Mouse (Mus musculus) embryonic facial prominence, embryonic 10.5 days (tissue): Measurements from ENCODE around the gene Plekhg3. TPM values are rescaled to one million over a fixed set of nuclear protein-coding genes. Genes with fewer than 3 reads are reported as not detected.
A peak's percentile ranks its signal among the peaks of the same experiment; 100 is the strongest.

Experiments used
- DNase-seq: peaks from one replicate; pipeline ENCODE4 v3.0.0-alpha.2; 2017; ENCODE audit warnings: low spot score
- H3K27ac ChIP-seq: fragments of 300-500 bp; sonication (generic); replicated peaks from 2 replicates; pipeline ENCODE4 v1.5.1; 2016; ENCODE audit warnings: mild to moderate bottlenecking
- H3K27me3 ChIP-seq: fragments of 300-500 bp; sonication (generic); replicated peaks from 2 replicates; pipeline ENCODE4 v1.6.1; 2016; ENCODE audit warnings: low read depth, mild to moderate bottlenecking; ENCODE audit not compliant: poor library complexity, severe bottlenecking
- H3K36me3 ChIP-seq: fragments of 300-500 bp; sonication (generic); replicated peaks from 2 replicates; pipeline ENCODE4 v1.6.1; 2016; ENCODE audit warnings: mild to moderate bottlenecking, moderate library complexity
- H3K4me1 ChIP-seq: fragments of 300-500 bp; sonication (generic); 2 replicates; pipeline ENCODE4 v1.6.1; 2016
- H3K4me3 ChIP-seq: fragments of 300-500 bp; sonication (generic); 2 replicates; pipeline ENCODE4 v1.5.1; 2016; ENCODE audit warnings: mild to moderate bottlenecking, moderate library complexity
- H3K9me3 ChIP-seq: fragments of 300-500 bp; sonication (generic); 2 replicates; pipeline ENCODE4 v1.6.1; 2016; ENCODE audit warnings: mild to moderate bottlenecking
- WGBS: fragments of 180-500 bp; shearing (Covaris S2); methylation state at CpG from one replicate; pipeline ENCODE4 v1.1.7; 2016; 5-methylcytosine and 5-hydroxymethylcytosine counted together
- polyA plus RNA-seq: library from polyadenylated mRNA; unstranded; fragments of >200 nt; fragmentation: Nextera tagmentation; extraction: Ambion mirVana; gene quantifications from 2 replicates; pipeline ENCODE4 v1.2.1, GENCODE M21; 2016

Gene Plekhg3
- polyA plus RNA-seq, 1 experiment from 2014 or later: 3.9 TPM

- no peak overlapping the region for H3K4me3 ChIP-seq
- H3K4me1 ChIP-seq: peaks cover 20% of the 10 kb centered on the region
- 95% methylated on average over 1 of the region's 1 CpGs for WGBS
- H3K9me3 ChIP-seq: no peaks in the 10 kb centered on the region
- H3K36me3 ChIP-seq: peaks cover 34% of the 10 kb centered on the region
- no peak overlapping the region for H3K27ac ChIP-seq
- H3K27me3 ChIP-seq: no peaks in the 10 kb centered on the region
- DNase-seq: no peak
Measured at GRCm38 (mm10) chr12:76579806-76580205, 49.1 kb downstream of the Plekhg3 start.

- H3K9me3 ChIP-seq: no peaks in the 10 kb centered on the region
- no peaks in the 10 kb centered on the region for H3K27me3 ChIP-seq
- no peak for DNase-seq
- no peak overlapping the region for H3K27ac ChIP-seq
- no peak overlapping the region for H3K4me3 ChIP-seq
- 83% methylated on average over 3 of the region's 3 CpGs for WGBS
- H3K36me3 ChIP-seq: peaks cover 16% of the 10 kb centered on the region
- peaks cover 20% of the 10 kb centered on the region for H3K4me1 ChIP-seq
Measured at GRCm38 (mm10) chr12:76582139-76582538, 51.4 kb downstream of the Plekhg3 start.

DNA sequence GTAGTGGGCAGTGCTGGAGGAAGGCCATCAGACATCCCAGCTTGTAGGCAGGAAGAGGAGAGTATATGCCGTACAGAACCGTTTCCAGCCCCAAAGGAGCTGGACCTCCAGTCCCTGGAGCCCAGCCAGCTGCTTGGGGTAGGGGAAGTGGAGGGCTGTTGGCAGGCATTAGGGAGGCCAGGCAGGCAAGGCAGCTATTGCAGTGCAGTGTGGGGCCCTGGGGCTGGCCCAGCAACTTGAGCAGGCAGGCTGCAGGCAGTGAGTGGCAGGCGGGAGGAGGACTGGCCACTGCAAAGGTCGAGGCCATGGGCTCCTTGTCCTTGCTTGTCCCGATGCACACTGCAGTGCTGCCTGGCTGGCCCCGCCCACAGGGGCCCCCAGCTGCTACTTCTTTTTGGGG lies 52.1 kb downstream of the Plekhg3 start:
- Histone ChIP-seq H3K4me3 (no peak overlapping the region), H3K36me3 (peaks cover 9% of the 10 kb centered on the region), H3K4me1 (peaks cover 24% of the 10 kb centered on the region), H3K27me3 (no peaks in the 10 kb centered on the region), H3K27ac (peak overlapping the region; percentile 63), H3K9me3 (no peaks in the 10 kb centered on the region)
- 26% methylated on average over 6 of the region's 6 CpGs for WGBS
- no peak for DNase-seq

DNA sequence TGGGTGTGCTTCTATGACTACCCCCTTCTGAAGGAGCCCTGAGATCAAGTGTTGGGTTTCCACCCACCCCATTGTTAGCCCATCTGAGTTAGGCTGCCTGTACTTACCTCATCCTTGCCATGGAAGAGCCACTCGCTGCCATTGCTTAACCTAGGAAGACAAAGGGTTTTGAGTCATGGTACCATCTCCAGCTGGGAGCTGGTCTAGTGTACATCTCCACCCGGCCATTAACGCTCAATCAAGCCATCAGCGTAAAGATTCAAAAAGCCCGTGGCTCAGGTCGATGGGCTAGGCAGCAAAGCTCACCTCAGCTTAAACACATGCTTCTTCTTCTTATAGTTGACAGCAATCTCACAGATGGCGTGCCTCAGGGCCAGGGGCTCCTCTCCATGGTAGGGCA lies 52.8 kb downstream of the Plekhg3 start:
- Histone ChIP-seq H3K27ac (peak overlapping the region; percentile 63; the same call in 1 of the 2 replicates), H3K27me3 (no peaks in the 10 kb centered on the region), H3K4me1 (peaks cover 24% of the 10 kb centered on the region), H3K9me3 (no peaks in the 10 kb centered on the region), H3K36me3 (0 out of 2 replicates have a peak, but pooled peaks cover 3% of the 10 kb centered on the region), H3K4me3 (no peak overlapping the region)
- DNase-seq: no peak
- WGBS: 89% methylated on average over 7 of the region's 7 CpGs

GRCm38 (mm10) chr12:76585028-76585427 lies 54.3 kb downstream of the Plekhg3 start:
- H3K27ac ChIP-seq: no peak overlapping the region
- no peak for DNase-seq
- no peaks in the 10 kb centered on the region for H3K36me3 ChIP-seq
- peaks cover 29% of the 10 kb centered on the region for H3K4me1 ChIP-seq
- no peak overlapping the region for H3K4me3 ChIP-seq
- H3K27me3 ChIP-seq: no peaks in the 10 kb centered on the region
- no peaks in the 10 kb centered on the region for H3K9me3 ChIP-seq

DNA sequence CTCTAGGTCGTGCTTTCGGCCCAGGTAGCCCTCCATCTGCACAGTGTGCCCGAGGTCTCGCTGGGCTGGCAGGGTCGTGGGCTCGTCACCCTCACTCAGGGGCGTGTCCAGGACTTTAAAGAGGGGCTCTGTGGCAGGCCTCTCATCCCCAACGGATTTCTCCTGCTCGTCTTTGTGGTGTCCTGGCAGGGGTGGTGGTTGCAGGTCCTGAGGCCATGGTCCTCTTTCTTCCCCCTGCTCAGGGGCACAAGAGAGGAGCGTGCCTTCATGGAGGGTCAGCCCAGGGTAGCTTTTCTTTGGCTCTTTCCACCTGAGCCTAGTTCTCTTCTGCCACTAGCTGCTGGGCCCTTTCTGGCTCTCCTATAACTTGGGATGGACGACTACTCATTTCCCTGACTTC lies 56.7 kb downstream of the Plekhg3 start:
- no peaks in the 10 kb centered on the region for H3K36me3 ChIP-seq
- DNase-seq: no peak
- no peaks in the 10 kb centered on the region for H3K9me3 ChIP-seq
- H3K4me3 ChIP-seq: no peak overlapping the region
- H3K4me1 ChIP-seq: peaks cover 27% of the 10 kb centered on the region
- no peak overlapping the region for H3K27ac ChIP-seq
- H3K27me3 ChIP-seq: no peaks in the 10 kb centered on the region
- WGBS: 69% methylated on average over 11 of the region's 11 CpGs

- Histone ChIP-seq H3K27ac (no peak overlapping the region), H3K27me3 (peaks cover 14% of the 10 kb centered on the region), H3K9me3 (no peaks in the 10 kb centered on the region), H3K4me1 (peaks cover 24% of the 10 kb centered on the region), H3K4me3 (no peak overlapping the region), H3K36me3 (no peaks in the 10 kb centered on the region)
- no peak for DNase-seq
- 73% methylated on average over 6 of the region's 6 CpGs for WGBS
Measured at GRCm38 (mm10) chr12:76589531-76589930, 58.8 kb downstream of the Plekhg3 start.

DNA sequence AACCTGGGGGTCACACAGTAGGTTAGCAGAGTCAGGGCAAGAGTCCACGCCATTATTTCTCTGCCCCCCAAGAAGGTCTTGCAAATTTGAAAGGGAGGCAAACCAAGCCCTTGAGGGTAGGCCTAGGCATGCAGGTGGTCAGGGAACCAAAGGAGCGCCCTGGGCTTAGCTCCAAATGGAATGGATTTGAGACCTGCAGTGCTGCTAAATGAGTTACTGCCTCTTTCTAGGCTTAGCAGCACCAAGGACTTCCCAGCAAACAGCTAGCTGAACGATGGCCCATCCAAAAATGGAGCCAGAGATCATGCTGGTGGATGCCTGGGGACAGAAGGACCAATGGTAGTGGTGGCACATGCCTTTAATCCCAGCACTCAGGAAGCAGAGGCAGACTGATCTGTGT lies 60.3 kb downstream of the Plekhg3 start:
- Histone ChIP-seq H3K27ac (no peak overlapping the region), H3K4me3 (no peak overlapping the region), H3K27me3 (peaks cover 26% of the 10 kb centered on the region), H3K4me1 (peaks cover 29% of the 10 kb centered on the region), H3K36me3 (no peaks in the 10 kb centered on the region), H3K9me3 (no peaks in the 10 kb centered on the region)
- WGBS: 76% methylated on average over 3 of the region's 3 CpGs
- no peak for DNase-seq

DNA sequence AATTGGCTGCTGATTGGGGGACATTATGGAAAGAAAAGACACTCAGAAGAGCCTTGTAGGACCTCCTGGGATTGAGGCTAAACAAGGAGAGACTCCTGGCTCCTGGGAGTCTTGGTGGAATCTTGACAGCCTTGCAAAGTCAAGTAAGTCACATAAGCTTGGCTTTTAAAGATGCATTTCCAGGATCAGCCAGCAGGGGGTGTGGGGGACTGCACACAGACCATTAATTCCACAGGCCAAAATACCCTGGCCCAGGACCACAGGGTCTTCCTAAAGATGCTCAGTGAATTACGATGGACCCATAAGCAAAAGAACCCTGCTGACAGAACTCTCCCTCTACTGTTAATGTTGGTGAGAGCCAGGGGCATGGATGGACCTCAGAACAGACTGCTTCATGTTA lies 61.5 kb downstream of the Plekhg3 start:
- Histone ChIP-seq H3K4me3 (no peak overlapping the region), H3K9me3 (no peaks in the 10 kb centered on the region), H3K27ac (no peak overlapping the region), H3K36me3 (no peaks in the 10 kb centered on the region), H3K27me3 (peaks cover 30% of the 10 kb centered on the region), H3K4me1 (peaks cover 32% of the 10 kb centered on the region)
- DNase-seq: peak; percentile 79
- 65% methylated on average over 1 of the region's 1 CpGs for WGBS

DNA sequence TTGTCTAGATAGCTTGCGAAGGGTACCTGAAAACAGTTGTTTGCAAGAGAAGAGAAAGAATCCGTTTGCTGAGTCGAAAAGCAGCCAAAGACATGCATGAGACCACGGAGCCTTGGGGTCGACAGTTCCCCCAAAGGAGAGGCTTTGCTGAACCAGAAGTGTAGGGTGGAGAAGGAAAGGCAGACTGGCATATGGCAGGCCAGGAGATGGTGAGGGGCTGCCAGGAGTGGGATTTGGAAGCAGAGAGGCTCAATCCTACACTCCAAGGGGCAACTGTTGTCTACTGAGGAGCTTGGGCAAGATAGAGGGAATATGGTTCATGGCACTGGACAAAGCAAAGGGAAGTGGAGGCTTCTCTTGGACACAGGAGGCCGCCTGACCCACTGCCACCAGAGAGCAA lies 62.6 kb downstream of the Plekhg3 start:
- Histone ChIP-seq H3K27ac (no peak overlapping the region), H3K36me3 (no peaks in the 10 kb centered on the region), H3K27me3 (peaks cover 30% of the 10 kb centered on the region), H3K4me3 (no peak overlapping the region), H3K4me1 (peaks cover 39% of the 10 kb centered on the region), H3K9me3 (no peaks in the 10 kb centered on the region)
- WGBS: 84% methylated on average over 6 of the region's 6 CpGs
- no peak for DNase-seq

- no peaks in the 10 kb centered on the region for H3K9me3 ChIP-seq
- H3K27ac ChIP-seq: peak overlapping the region; percentile 45; the same call in 1 of the 2 replicates
- peaks cover 42% of the 10 kb centered on the region for H3K4me1 ChIP-seq
- H3K27me3 ChIP-seq: peaks cover 30% of the 10 kb centered on the region
- H3K36me3 ChIP-seq: no peaks in the 10 kb centered on the region
- H3K4me3 ChIP-seq: no peak overlapping the region
- WGBS: 21% methylated on average over 7 of the region's 7 CpGs
- DNase-seq: no peak
Measured at GRCm38 (mm10) chr12:76593839-76594322, 63.2 kb downstream of the Plekhg3 start.

- H3K27ac ChIP-seq: peak overlapping the region; percentile 45; the same call in 1 of the 2 replicates
- H3K27me3 ChIP-seq: peaks cover 30% of the 10 kb centered on the region
- peaks cover 42% of the 10 kb centered on the region for H3K4me1 ChIP-seq
- 63% methylated on average over 3 of the region's 3 CpGs for WGBS
- no peak overlapping the region for H3K4me3 ChIP-seq
- DNase-seq: no peak
- no peaks in the 10 kb centered on the region for H3K9me3 ChIP-seq
- no peaks in the 10 kb centered on the region for H3K36me3 ChIP-seq
Measured at GRCm38 (mm10) chr12:76594556-76594955, 63.9 kb downstream of the Plekhg3 start.

GRCm38 (mm10) chr12:76595830-76596229 lies 65.1 kb downstream of the Plekhg3 start:
- H3K4me1 ChIP-seq: peaks cover 32% of the 10 kb centered on the region
- no peak overlapping the region for H3K4me3 ChIP-seq
- peaks cover 30% of the 10 kb centered on the region for H3K27me3 ChIP-seq
- no peak for DNase-seq
- no peak overlapping the region for H3K27ac ChIP-seq
- H3K36me3 ChIP-seq: no peaks in the 10 kb centered on the region
- H3K9me3 ChIP-seq: no peaks in the 10 kb centered on the region
- WGBS: 83% methylated on average over 2 of the region's 2 CpGs
